Mouse (Mus musculus): ENCODE data around the gene Creb3l1. TPM values are rescaled to one million over a fixed set of nuclear protein-coding genes. Genes with fewer than 3 reads are reported as not detected.

The Creb3l1 gene
- polyA plus RNA-seq, 2 experiments, result 0.66 to 0.84 TPM

- Histone ChIP-seq H3K9ac (replicated peaks) (no peak overlapping the region), H3K27ac (no peak overlapping the region), H3K4me1 (replicated peaks; ENCODE audit: control insufficient read depth in 2 of 2, insufficient read depth in 2 of 2, low read length in 1 of 2) (peaks cover 4 to 13% of the 10 kb centered on the region in 2 experiments), H3K36me3 (replicated peaks; ENCODE audit: control insufficient read depth, insufficient read depth, low read depth) (no peaks in the 10 kb centered on the region), H3K4me3 (ENCODE audit: insufficient read depth in 1 of 2, low read depth in 2 of 2, low read length in 2 of 2) (peak overlapping the region; percentile 43 to 46), H3K4me2 (ENCODE audit: low read depth) (peak overlapping the region; percentile 73), H3K27me3 (ENCODE audit: control insufficient read depth, insufficient read depth, low read length) (peaks cover 48% of the 10 kb centered on the region), H3K9me3 (ENCODE audit: control insufficient read depth, low read length) (no peaks in the 10 kb centered on the region)
- no peak for DNase-seq (ENCODE audit: low read depth in 3 of 3, low spot score in 3 of 3)
- no peak for ATAC-seq (ENCODE audit: insufficient read depth)
- TF ChIP-seq EP300 (IDR thresholded peaks at IDR 0.05; ENCODE audit: low read depth), result no peak
- no peak for TF ChIP-seq CTCF (IDR thresholded peaks at IDR 0.05; ENCODE audit: low read depth)
- 1% methylated on average over 60 of the region's 63 CpGs for WGBS (ENCODE audit: insufficient replicate concordance)
These were observed 35.3 kb upstream of the Creb3l1 start for GRCm38 (mm10) chr2:92059481-92060220.

GRCm38 (mm10) chr2:92058936-92059335 is 34.6 kb upstream of the Creb3l1 start:
- Histone ChIP-seq H3K27me3 (ENCODE audit: control insufficient read depth, insufficient read depth, low read length) (peaks cover 48% of the 10 kb centered on the region), H3K4me2 (ENCODE audit: low read depth) (peak overlapping the region; percentile 73), H3K9me3 (ENCODE audit: control insufficient read depth, low read length) (no peaks in the 10 kb centered on the region), H3K4me3 (ENCODE audit: insufficient read depth in 1 of 2, low read depth in 2 of 2, low read length in 2 of 2) (peak overlapping the region; percentile 35 to 43; a peak in 3 of 4 replicates), H3K9ac (replicated peaks) (no peak overlapping the region), H3K27ac (no peak overlapping the region), H3K36me3 (replicated peaks; ENCODE audit: control insufficient read depth, insufficient read depth, low read depth) (no peaks in the 10 kb centered on the region), H3K4me1 (replicated peaks; ENCODE audit: control insufficient read depth in 2 of 2, insufficient read depth in 2 of 2, low read length in 1 of 2) (peaks cover 4 to 13% of the 10 kb centered on the region in 2 experiments)
- 3% methylated on average over 11 of the region's 11 CpGs for WGBS (ENCODE audit: insufficient replicate concordance)
- DNase-seq (ENCODE audit: low read depth in 3 of 3, low spot score in 3 of 3) (no peak), ATAC-seq (ENCODE audit: insufficient read depth) (no peak)
- TF ChIP-seq EP300 (IDR thresholded peaks at IDR 0.05; ENCODE audit: low read depth), result no peak
- TF ChIP-seq CTCF (IDR thresholded peaks at IDR 0.05; ENCODE audit: low read depth), result no peak

GRCm38 (mm10) chr2:92058469-92058868 is 34.2 kb upstream of the Creb3l1 start:
- DNase-seq (ENCODE audit: low read depth in 3 of 3, low spot score in 3 of 3) (peak; percentile 31 to 43 (median 34)), ATAC-seq (ENCODE audit: insufficient read depth) (no peak)
- TF ChIP-seq CTCF (IDR thresholded peaks at IDR 0.05; ENCODE audit: low read depth) (peak; percentile 94), EP300 (IDR thresholded peaks at IDR 0.05; ENCODE audit: low read depth) (no peak)
- H3K4me3 ChIP-seq (ENCODE audit: insufficient read depth in 1 of 2, low read depth in 2 of 2, low read length in 2 of 2), result peak overlapping the region; percentile 35 to 43
- H3K9ac ChIP-seq (replicated peaks), result no peak overlapping the region
- WGBS (ENCODE audit: insufficient replicate concordance), result under 1% methylated on average over 29 of the region's 29 CpGs
- no peaks in the 10 kb centered on the region for H3K36me3 ChIP-seq (replicated peaks; ENCODE audit: control insufficient read depth, insufficient read depth, low read depth)
- H3K27ac ChIP-seq, result no peak overlapping the region
- H3K9me3 ChIP-seq (ENCODE audit: control insufficient read depth, low read length), result no peaks in the 10 kb centered on the region
- peaks cover 48% of the 10 kb centered on the region for H3K27me3 ChIP-seq (ENCODE audit: control insufficient read depth, insufficient read depth, low read length)
- H3K4me1 ChIP-seq (replicated peaks; ENCODE audit: control insufficient read depth in 2 of 2, insufficient read depth in 2 of 2, low read length in 1 of 2), result peaks cover 4 to 13% of the 10 kb centered on the region in 2 experiments
- peak overlapping the region; percentile 73 for H3K4me2 ChIP-seq (ENCODE audit: low read depth)

- H3K4me2 ChIP-seq (ENCODE audit: low read depth), result no peak overlapping the region
- 81% methylated on average over 13 of the region's 13 CpGs for WGBS (ENCODE audit: insufficient replicate concordance)
- peaks cover 4 to 13% of the 10 kb centered on the region in 2 experiments for H3K4me1 ChIP-seq (replicated peaks; ENCODE audit: control insufficient read depth in 2 of 2, insufficient read depth in 2 of 2, low read length in 1 of 2)
- no peak overlapping the region for H3K27ac ChIP-seq
- H3K4me3 ChIP-seq (ENCODE audit: insufficient read depth in 1 of 2, low read depth in 2 of 2, low read length in 2 of 2), result no peak overlapping the region
- DNase-seq (ENCODE audit: low read depth in 3 of 3, low spot score in 3 of 3), result no peak
- H3K27me3 ChIP-seq (ENCODE audit: control insufficient read depth, insufficient read depth, low read length), result peaks cover 44% of the 10 kb centered on the region
- H3K9me3 ChIP-seq (ENCODE audit: control insufficient read depth, low read length), result no peaks in the 10 kb centered on the region
- H3K9ac ChIP-seq (replicated peaks), result no peak overlapping the region
- no peaks in the 10 kb centered on the region for H3K36me3 ChIP-seq (replicated peaks; ENCODE audit: control insufficient read depth, insufficient read depth, low read depth)
- TF ChIP-seq CTCF (IDR thresholded peaks at IDR 0.05; ENCODE audit: low read depth) (no peak), EP300 (IDR thresholded peaks at IDR 0.05; ENCODE audit: low read depth) (no peak)
- ATAC-seq (ENCODE audit: insufficient read depth), result no peak
These were observed 32.5 kb upstream of the Creb3l1 start for GRCm38 (mm10) chr2:92056760-92057159.

GRCm38 (mm10) chr2:92055831-92056236 is 31.5 kb upstream of the Creb3l1 start:
- H3K27me3 ChIP-seq (ENCODE audit: control insufficient read depth, insufficient read depth, low read length), result peaks cover 37% of the 10 kb centered on the region
- H3K4me2 ChIP-seq (ENCODE audit: low read depth), result peak overlapping the region; percentile 64
- 1% methylated on average over 14 of the region's 14 CpGs for WGBS (ENCODE audit: insufficient replicate concordance)
- peak overlapping the region; percentile 29 to 51 for H3K4me3 ChIP-seq (ENCODE audit: insufficient read depth in 1 of 2, low read depth in 2 of 2, low read length in 2 of 2)
- ATAC-seq (ENCODE audit: insufficient read depth) (peak; percentile 60; the same call in 1 of the 2 replicates), DNase-seq (ENCODE audit: low read depth in 3 of 3, low spot score in 3 of 3) (peak in 2 of 3 experiments; percentile 24 to 35)
- peaks cover 4 to 13% of the 10 kb centered on the region in 2 experiments for H3K4me1 ChIP-seq (replicated peaks; ENCODE audit: control insufficient read depth in 2 of 2, insufficient read depth in 2 of 2, low read length in 1 of 2)
- H3K9me3 ChIP-seq (ENCODE audit: control insufficient read depth, low read length), result no peaks in the 10 kb centered on the region
- H3K9ac ChIP-seq (replicated peaks), result peak overlapping the region; percentile 15; the same call in 1 of the 2 replicates
- H3K27ac ChIP-seq, result no peak overlapping the region
- TF ChIP-seq CTCF (IDR thresholded peaks at IDR 0.05; ENCODE audit: low read depth) (peak; percentile 64), EP300 (IDR thresholded peaks at IDR 0.05; ENCODE audit: low read depth) (no peak)
- H3K36me3 ChIP-seq (replicated peaks; ENCODE audit: control insufficient read depth, insufficient read depth, low read depth), result no peaks in the 10 kb centered on the region

Measured in liver, embryonic 14.5 days (tissue).